Mouse (Mus musculus): Measurements from ENCODE around the gene Hrg.
"Not testable (repeated sequence)": the region's sequence is repeated elsewhere in the genome, so short reads cannot be mapped to it uniquely, and the experiment has no call there.

The Hrg gene

GRCm38 (mm10) chr16:22950840-22951395, at the start of gene Hrg:
Hrg (plus strand) TSS chr16:22951072.
- no peak for DNase-seq (ENCODE audit: low spot score in 2 of 2)

GRCm38 (mm10) chr16:22901326-22901725, 49.5 kb upstream of the Hrg start:
- DNase-seq (ENCODE audit: low spot score in 2 of 2): no peak

DNA sequence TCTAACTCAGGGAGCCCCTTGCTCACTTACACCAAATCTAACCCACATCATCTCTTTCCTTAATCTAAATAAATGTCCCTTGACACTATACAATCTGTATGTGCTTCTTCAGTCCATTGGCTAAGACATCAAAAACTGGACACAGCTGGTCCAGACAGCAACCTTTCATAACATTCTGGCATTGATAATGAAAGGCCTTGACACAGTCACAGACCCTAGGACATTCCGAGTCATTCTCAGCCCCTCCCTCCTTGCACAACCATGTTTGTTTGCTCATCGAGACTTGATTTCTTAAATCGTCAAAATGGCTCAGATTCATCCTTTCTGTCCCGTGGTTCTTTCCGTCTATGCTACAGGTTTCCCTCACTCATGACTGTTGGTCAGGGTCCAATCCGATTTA, 41.6 kb upstream of the Hrg start:
- DNase-seq (ENCODE audit: low spot score in 2 of 2): no peak

- DNase-seq (ENCODE audit: low spot score in 2 of 2): peak; percentile 13 to 23
These were observed 38.9 kb upstream of the Hrg start for GRCm38 (mm10) chr16:22911986-22912385.

- no peak for DNase-seq (ENCODE audit: low spot score in 2 of 2)
These were observed 38.0 kb upstream of the Hrg start for GRCm38 (mm10) chr16:22912886-22913285.

DNA sequence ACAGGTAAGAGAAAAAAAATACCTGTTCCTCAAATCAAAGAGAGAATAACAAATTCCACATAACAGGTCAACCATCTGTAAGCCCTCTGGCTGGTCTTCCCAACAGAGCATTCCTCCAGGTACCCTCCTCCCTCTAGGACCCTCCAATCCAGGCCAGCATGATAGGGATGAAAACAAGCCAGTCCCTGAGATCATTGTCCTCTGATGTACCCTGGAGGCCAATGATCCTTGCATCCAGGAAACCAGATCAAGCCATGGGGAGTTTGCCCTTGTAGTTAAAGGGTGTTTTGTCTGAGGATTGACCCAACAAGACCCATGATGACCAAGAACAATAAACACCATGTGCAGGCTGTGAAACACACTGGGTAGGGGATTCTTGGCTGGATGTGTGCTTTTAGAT, 36.6 kb upstream of the Hrg start:
- no peak for DNase-seq (ENCODE audit: low spot score in 2 of 2)

GRCm38 (mm10) chr16:22918034-22918433, 32.8 kb upstream of the Hrg start, which contains the start of gene Fetub:
Fetub (plus strand) TSS chr16:22918334.
- no peak for DNase-seq (ENCODE audit: low spot score in 2 of 2)

DNA sequence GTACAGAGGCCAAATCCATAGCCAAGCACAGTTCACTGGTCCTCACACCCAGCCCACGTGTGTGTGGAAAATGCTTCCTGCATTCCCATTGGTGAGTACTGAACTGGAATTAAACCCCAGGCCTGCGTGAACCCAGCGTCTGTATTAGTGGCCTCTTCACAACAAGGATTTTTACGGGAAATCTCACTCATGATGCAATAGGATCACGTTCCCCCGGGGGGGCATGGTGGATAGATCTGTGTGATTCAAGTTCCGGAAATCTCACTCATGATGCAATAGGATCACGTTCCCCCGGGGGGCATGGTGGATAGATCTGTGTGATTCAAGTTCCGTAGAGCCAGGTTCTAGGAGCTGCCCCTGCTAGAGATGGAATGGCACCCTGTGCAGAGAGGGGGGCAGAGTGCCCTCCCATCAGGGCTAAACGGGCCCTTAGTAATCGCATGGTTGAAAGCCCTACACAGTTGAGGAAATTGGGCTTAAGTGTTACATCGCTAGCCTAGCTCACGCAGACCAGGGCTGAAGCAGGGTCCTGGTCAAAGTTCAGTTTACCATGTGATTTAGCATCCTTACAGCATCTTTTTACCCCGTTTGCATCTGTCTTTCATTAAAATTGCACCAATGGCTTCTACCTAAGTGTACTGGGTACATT, 32.1 kb upstream of the Hrg start:
- DNase-seq (ENCODE audit: low spot score in 2 of 2): no peak

DNA sequence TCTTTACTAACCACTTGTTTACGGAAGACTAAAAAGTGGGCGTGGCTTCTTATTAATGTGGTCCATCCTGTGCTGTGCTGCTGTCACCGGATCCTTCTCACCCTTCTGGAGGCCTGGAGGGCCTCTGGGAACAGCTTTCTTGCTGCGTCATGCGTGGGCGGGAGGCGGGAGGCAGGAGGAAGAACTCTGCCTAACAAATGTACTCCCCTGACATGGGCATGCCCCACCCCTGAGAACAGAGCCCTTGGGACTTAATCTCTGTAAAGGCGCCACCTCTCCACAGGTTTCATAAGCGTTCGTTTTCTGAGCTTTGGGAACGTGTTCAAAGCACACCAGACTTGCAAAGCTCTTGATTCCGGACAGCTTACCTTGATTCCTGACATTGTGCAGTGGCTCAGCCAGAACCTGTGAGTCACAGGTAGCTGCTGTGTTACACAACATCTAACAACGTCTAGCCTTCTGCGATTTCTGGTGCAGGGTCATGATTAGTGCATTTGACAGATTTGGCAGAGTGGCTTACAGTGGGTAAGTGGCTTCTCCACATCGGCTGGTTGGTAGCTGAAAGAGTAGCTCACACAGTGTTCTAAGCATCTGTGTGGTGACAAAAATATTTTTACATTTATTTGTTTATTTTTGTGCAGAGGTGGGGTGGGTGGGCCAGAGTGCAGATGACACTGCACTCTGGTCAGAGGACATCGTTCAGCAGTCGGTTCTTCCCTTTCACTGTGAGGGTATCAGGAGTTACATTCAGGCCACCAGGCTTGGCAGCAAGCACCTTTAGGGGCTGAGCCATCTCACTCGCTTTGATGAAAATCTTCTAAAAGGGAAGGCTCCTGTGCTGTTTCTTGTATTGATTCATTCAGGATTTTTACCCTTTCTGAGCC, 30.7 kb upstream of the Hrg start:
- no peak for DNase-seq (ENCODE audit: low spot score in 2 of 2)

GRCm38 (mm10) chr16:22921761-22922160, 29.1 kb upstream of the Hrg start:
- no peak for DNase-seq (ENCODE audit: low spot score in 2 of 2)

GRCm38 (mm10) chr16:22922433-22922832, 28.4 kb upstream of the Hrg start:
- DNase-seq (ENCODE audit: low spot score in 2 of 2): no peak

GRCm38 (mm10) chr16:22929575-22929974, 21.3 kb upstream of the Hrg start:
- DNase-seq (ENCODE audit: low spot score in 2 of 2): no peak

DNA sequence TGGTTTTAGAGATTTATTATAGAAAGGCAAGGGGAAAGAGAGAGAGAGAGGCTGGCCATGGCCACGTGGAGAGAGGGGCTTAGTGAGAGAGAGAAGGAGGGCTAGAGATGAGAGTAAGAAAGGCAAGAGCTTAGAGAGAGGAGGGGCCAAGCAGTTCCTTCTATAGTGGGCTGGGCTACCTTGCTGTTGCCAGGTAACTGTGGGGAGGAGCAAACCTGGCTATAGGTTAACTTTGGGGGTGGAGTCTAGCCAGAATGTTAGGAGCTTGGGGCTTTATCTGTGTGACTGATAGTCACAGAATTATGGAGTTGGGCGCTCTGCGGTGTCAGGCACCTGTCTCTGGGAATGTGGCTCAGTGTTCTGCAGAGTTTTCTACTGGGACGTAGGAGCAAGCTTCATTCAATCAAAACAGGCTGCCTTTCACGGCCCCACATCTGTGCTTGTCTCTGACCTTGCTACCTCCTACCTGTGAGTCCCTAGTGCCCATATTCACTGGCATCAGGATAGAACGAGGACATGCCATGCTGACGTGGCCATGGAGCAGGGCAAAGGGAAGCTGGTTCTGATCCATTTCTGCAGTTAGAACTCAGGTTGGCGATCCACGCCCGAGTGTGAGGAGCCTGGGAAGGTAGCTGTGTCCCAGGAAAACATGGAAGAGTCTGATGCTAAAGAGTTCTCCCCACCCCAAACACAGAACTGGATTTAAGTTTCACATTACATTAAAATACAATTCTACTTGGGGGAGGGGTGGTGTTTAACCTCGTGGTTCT, 19.3 kb upstream of the Hrg start:
- no peak for DNase-seq (ENCODE audit: low spot score in 2 of 2)

DNA sequence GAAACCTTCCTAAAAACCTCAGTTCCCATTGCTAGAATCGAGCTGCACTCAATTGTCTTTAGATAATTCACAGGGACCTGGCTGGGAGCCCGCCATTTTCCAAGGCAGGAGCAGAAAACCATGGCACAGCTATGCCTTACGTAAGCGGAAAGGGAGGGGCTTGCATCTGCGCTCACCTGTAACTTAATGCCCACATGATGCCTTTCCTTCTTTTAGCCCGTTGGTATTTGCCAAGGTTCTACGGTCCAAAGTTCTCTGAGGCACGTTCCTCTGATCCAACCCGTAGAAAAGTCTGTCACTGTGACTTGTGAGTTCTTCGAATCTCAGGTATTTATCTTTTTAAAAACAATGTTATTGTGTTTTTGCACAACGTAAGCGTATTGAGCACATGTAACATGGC, 13.2 kb upstream of the Hrg start:
- DNase-seq (ENCODE audit: low spot score in 2 of 2): no peak

GRCm38 (mm10) chr16:22938541-22938940, 12.3 kb upstream of the Hrg start:
- no peak for DNase-seq (ENCODE audit: low spot score in 2 of 2)

DNA sequence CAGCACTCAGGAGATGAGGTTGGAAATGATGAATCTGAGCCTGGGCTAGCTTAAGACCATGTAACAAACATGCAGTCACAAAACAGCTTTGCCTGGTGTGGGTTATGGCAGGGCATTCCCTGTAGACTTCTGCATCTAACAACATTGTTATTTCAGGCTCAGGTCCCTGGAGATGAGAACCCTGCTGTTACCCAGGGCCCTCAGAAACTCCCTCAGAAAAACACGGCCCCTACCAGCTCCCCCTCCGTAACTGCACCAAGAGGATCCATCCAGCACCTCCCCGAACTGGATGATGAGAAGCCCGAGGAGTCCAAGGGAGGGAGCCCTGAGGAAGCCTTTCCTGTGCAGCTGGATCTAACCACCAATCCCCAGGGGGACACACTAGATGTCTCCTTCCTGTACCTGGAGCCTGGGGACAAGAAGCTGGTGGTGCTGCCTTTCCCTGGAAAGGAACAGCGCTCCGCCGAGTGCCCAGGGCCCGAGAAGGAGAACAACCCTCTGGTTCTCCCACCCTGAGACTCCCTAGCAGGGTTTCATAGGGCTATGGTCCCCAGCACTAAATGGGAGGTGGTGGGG, 11.7 kb upstream of the Hrg start:
- DNase-seq (ENCODE audit: low spot score in 2 of 2): no peak

DNA sequence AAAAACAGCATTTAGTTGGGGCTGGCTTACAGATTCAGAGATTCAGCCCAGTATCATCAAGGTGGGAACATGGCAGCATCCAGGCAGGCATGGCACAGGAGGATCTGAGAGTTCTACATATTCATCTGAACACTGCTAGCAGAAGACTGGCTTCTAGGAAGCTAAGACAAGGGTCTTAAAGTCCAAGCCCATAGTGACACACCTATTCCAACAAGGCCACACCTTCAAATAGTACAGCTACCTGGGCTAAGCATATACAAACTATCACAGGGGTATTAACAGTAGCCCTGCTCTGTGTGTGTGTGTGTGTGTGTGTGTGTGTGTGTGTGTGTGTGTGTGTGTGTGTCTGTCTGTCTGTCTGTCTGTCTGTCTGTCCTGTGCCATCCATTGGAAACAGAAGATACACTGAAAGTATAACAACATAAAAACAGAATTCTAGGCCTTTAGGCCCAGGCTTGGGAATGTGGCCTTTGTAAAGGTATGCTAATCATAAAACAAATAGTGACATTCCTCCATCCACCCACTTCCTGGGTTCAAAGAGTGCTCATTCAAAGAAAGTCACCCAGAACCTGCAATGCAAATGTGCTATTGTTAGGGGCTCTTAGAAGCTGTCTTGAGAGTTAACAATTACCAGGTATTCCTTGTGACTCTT, 8.9 kb upstream of the Hrg start:
- not testable (repeated sequence) for DNase-seq (ENCODE audit: low spot score in 2 of 2)

DNA sequence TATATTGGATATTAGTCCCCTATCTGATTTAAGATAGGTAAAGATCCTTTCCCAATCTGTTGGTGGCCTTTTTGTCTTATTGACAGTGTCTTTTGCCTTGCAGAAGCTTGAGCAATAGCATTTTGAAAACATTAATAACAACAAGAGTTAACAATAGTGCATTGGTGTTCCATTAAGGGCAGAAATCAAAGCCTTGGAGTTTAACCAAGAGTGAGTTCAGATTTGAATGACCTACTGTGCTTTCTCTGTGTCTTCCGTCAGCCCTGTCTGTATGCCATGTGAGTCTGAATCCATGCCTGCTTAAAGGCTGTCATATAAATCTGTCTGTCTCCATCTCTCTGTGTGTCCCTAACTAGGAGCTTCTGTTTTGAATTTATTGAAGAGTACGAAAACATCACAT, 3.5 kb upstream of the Hrg start:
- DNase-seq (ENCODE audit: low spot score in 2 of 2): no peak

- DNase-seq (ENCODE audit: low spot score in 2 of 2): no peak
These were observed 2.2 kb downstream of the Hrg start for GRCm38 (mm10) chr16:22953069-22953468.

GRCm38 (mm10) chr16:22955397-22956084, 4.7 kb downstream of the Hrg start:
- no peak for DNase-seq (ENCODE audit: low spot score in 2 of 2)

GRCm38 (mm10) chr16:22956085-22956439, 5.2 kb downstream of the Hrg start:
- no peak for DNase-seq (ENCODE audit: low spot score in 2 of 2)

All from frontal cortex, postnatal 36 days (tissue).